Mouse (Mus musculus): ENCODE measurements around the gene Reck.

GRCm38 (mm10) chr4:43971541-43972136 lies 96.3 kb downstream of the Reck start:
- TF ChIP-seq CTCF (conservative IDR thresholded peaks at IDR 0.05; ENCODE audit: insufficient read depth, insufficient read length, low read depth, low read length), result no peak
- no peak for TF ChIP-seq POLR2A (IDR thresholded peaks at IDR 0.05; ENCODE audit: low read depth, low read length)
